Mouse (Mus musculus) brown adipose tissue, adult 24 weeks (tissue): Measurements from ENCODE around the gene Taar7e. TPM values are rescaled to one million over a fixed set of nuclear protein-coding genes. Genes with fewer than 3 reads are reported as not detected.

ENCODE experiments used
- H3K27ac ChIP-seq: fragments of 200-500 bp; replicated peaks from 2 replicates; pipeline ENCODE4 v1.5.1; 2012; ENCODE audit warnings: low read depth, mild to moderate bottlenecking, low read length
- H3K4me1 ChIP-seq: fragments of 200-500 bp; 2 replicates; pipeline ENCODE4 v1.6.1; 2012; ENCODE audit warnings: low read length, mixed read lengths; ENCODE audit not compliant: control insufficient read depth, insufficient read depth, insufficient read length
- H3K4me3 ChIP-seq: fragments of 200-500 bp; 2 replicates; pipeline ENCODE4 v1.5.1; 2012; ENCODE audit warnings: low read depth, mild to moderate bottlenecking, low read length, moderate library complexity; ENCODE audit not compliant: insufficient read depth
- polyA plus RNA-seq: library from polyadenylated mRNA; stranded (reverse); fragments of >200 nt; gene quantifications from 2 replicates; pipeline ENCODE4 v1.2.4, GENCODE M21; 2012; ENCODE audit not compliant: missing spikeins, insufficient read depth, insufficient read length

Gene Taar7e
- polyA plus RNA-seq, 1 experiment = not detected

- no peaks in the 10 kb centered on the region for H3K4me1 ChIP-seq
These were observed 49.1 kb downstream of the Taar7e start for GRCm38 (mm10) chr10:24086555-24086954.

DNA sequence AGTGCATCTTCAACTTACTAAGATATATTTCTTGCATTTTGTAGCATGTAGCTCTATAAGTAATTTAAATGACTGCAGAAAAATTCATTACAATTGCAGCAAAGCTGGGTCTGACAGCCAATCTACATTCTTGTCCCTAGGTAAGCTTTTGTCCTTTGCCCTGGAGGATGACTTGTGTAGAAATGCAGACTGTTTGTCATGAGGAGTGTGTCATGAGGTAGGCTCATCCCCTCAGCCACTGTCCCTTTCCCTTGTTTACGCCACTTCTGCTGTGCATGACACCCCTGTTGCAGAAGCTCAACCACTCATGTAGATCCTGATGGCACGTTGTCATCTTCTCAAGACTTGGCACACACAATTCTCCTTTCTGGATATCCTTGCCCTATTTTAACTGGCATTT, 49.8 kb downstream of the Taar7e start:
- no peak overlapping the region for H3K4me3 ChIP-seq
- no peak overlapping the region for H3K27ac ChIP-seq
- H3K4me1 ChIP-seq = no peaks in the 10 kb centered on the region

More at GRCm38 (mm10) chr10:24086555-24086954, 49.1 kb downstream of the Taar7e start:
- H3K27ac ChIP-seq = no peak overlapping the region
- no peak overlapping the region for H3K4me3 ChIP-seq

Other genes with a start within 250 kb of the Taar7e start
- gene Slc18b1, start 240.6 kb upstream of the Taar7e start, polyA plus RNA-seq = 21.2 and 22.2 TPM in 2 replicates
- 0.75 and 1.9 TPM in 2 replicates for gene Vnn3, start 186.2 kb upstream of the Taar7e start, polyA plus RNA-seq
- 1.4 and 2.2 TPM in 2 replicates for gene Vnn1, start 142.9 kb upstream of the Taar7e start, polyA plus RNA-seq
- not detected in 2 replicates for gene Taar1, start 117.3 kb upstream of the Taar7e start, polyA plus RNA-seq
- not detected in 2 replicates for gene Taar2, start 99.0 kb upstream of the Taar7e start, polyA plus RNA-seq
- gene Taar3, start 88.1 kb upstream of the Taar7e start, polyA plus RNA-seq = not detected in 2 replicates
- gene Taar4, start 77.1 kb upstream of the Taar7e start, polyA plus RNA-seq = not detected in 2 replicates
- gene Taar5, start 66.9 kb upstream of the Taar7e start, polyA plus RNA-seq = not detected in 2 replicates
- not detected in 2 replicates for gene Taar6, start 52.0 kb upstream of the Taar7e start, polyA plus RNA-seq
- gene Taar7a, start 44.1 kb upstream of the Taar7e start, polyA plus RNA-seq = not detected in 2 replicates
- gene Taar7b, start 37.7 kb upstream of the Taar7e start, polyA plus RNA-seq = not detected in 2 replicates
- gene Taar7d, start 10.4 kb upstream of the Taar7e start, polyA plus RNA-seq = not detected in 2 replicates
- gene Taar7f, start 11.9 kb downstream of the Taar7e start, polyA plus RNA-seq = not detected in 2 replicates
- not detected in 2 replicates for gene Taar8a, start 38.9 kb downstream of the Taar7e start, polyA plus RNA-seq
- gene Taar8b, start 54.7 kb downstream of the Taar7e start, polyA plus RNA-seq = not detected in 2 replicates
- gene Taar8c, start 64.3 kb downstream of the Taar7e start, polyA plus RNA-seq = not detected in 2 replicates
- gene Taar9, start 71.9 kb downstream of the Taar7e start, polyA plus RNA-seq = not detected in 2 replicates
- 35.7 and 40.4 TPM in 2 replicates for gene Stx7, start 111.7 kb downstream of the Taar7e start, polyA plus RNA-seq
- 0.55 TPM in 1 of 2 replicates, not detected in the other for gene Moxd1, start 185.9 kb downstream of the Taar7e start, polyA plus RNA-seq